Mouse (Mus musculus) thymus, postnatal 4 days (tissue): ENCODE data around the gene Sema3f.
A peak's percentile ranks its signal among the peaks of the same experiment; 100 is the strongest.

ENCODE experiments used
- DNase-seq: peaks from one replicate; pipeline ENCODE4 v3.0.0; 2021

Gene Sema3f

DNA sequence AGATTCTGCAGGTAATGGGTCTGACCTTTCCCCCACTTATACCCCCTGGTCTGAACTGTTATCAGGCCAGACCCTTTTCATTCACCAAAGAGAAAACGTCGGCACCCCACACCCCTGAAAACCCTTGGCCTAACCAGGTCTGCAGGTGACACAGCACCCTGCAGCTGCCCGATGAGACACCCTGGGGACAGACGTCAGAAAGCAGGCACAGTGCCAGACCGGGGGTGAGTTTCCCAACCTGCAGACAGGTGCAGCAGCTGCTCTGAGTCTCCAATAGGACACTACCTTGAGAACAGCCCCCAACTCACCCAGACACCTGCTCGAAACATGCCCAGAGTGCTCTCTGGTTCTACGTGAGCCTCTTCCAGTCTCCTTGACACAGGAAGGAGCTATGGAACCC is 21.3 kb downstream of the Sema3f start:
- DNase-seq, result no peak

DNA sequence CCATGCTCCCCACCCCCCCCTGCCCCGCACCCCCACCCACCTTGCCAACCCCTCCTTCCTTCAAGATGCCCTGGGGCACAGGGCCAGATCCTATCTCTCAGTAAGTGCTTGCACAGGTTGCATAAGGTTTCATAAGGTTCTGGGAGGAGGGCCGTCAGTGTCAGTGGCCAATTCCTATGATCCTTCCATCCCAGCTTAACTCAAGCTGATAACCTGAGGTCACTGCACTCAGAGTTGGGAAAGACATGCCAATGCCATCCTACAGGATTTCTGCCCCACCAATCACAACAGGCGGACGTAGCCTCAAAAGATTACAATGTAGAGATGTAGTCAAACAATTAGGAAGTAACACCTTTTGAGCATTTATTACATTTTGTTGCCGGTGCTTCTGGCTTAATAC is 21.9 kb downstream of the Sema3f start:
- no peak for DNase-seq

DNA sequence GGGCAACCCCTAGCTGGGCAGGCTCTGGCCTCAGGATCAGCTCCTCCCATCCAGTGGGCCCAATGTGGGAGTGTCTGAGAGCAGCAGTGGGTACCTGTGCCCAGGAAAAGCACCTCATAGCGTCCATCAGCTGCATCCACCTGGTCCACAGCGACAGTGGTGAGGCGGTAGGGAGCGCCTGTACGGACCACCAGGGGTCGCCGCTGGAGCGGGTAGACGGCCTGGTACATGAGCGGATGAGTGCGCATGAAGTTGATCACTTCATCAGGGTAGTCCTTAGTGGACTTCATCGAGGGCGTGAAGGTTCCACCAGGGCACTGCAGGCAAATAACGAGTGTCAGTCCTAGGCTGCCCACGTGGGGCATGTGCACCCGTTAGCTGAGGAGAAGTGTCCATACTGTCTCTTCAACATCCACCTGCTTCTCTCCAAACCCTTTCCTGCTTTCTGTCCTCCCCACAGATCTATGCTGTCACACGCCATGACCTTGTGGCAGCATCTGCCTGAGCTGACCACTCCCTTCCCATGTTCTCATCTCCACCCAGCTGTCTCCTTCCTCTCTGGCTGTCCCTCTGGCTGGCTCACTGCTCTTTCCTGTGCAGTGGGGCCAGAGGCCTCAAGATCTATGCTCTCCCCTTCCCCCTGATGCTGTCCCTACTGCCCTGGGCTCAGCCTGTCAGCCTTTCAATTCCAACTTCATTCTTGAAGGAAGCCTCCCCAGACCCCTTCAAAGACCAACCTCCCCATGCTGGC is 24.9 kb downstream of the Sema3f start:
- DNase-seq, result peak; percentile 91

DNA sequence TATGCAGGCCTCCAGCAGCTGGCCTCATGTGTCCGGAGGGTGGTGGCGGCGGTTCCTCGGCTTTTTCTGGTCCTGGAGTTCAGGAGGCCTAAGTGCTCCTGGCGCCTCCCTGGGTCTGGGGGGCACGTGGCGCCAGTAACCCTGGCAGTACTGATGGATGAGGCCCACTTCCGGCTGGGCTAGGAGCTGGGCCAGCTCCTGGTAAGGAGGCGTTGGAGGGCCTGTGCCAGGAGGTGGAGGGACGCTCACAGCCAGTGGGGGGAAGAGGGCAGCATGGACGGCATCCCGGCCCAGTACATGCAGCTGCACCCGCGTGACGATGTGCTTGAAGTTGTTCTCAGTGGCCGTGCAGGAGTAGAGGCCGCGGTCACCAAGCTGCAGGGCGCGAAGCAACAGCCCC is 27.9 kb downstream of the Sema3f start:
- no peak for DNase-seq

DNA sequence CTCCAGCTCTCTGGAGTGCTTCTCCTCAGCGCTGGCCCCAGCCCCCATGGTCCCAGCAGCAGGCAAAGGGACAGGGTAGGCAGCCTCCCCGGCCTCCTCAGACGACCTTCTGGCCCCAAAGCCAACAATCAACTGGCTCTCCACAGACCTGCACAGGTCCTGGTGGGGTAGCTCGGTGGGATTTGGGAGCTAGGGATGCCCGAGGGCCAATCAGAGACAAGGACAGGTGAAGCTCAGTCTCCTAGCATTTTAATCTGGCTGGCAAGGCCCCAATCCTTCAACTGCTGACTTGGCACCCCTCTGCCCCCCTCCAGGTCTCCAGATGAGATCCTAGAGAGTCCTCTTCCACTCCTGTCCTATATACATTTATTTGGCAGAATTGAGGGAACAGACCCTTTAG is 30.8 kb downstream of the Sema3f start, which contains the start of gene Gnat1:
Gnat1 (minus strand) TSS at position 212 of the 400 bp plus-strand sequence.
- no peak for DNase-seq

DNA sequence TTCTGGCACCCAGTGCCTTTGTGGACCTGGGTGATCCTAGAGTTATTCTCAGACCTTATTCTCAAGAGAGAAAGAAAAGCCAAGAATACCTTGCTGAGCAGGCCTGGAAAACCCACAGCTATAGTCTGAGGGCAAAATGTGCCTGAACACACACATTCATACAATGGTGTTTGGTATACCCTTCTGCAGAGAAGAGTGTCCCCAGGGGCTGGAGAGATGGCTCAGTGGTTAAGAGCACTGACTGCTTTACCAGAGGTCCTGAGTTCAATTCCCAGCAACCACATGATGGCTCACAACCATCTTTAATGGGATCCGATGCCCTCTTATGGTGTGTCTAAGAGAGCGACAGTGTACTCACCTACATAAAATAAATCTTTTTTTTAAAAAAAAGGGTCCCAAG is 31.4 kb downstream of the Sema3f start:
- DNase-seq, result no peak

DNA sequence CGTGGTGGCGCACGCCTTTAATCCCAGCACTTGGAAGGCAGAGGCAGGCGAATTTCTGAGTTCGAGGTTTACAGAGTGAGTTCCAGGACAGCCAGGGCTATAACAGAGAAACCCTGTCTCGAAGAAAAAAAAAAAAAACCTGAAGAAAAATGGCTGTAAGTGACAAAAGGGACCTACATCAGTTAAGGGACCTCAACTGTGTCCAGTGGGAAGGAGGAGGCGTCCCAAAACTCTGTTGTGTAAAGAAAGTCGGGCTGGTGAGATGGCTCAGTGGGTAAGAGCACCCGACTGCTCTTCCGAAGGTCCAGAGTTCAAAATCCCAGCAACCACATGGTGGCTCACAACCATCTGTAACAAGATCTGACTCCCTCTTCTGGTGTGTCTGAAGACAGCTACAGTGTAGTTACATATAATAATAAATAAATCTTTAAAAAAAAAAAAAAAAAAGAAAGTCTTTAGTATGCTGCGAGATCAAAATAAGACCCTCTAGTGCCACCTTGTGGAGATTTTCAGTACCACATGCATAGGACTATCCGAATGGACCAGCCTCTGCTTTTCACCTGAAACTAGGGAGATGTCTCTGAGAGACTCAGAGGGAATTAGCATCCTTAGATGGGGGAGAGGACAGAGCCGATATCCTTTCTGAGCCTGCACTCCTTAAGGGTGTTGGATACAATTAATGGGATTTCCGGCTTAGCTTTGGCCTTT is 32.3 kb downstream of the Sema3f start:
- peak; percentile 84 for DNase-seq

DNA sequence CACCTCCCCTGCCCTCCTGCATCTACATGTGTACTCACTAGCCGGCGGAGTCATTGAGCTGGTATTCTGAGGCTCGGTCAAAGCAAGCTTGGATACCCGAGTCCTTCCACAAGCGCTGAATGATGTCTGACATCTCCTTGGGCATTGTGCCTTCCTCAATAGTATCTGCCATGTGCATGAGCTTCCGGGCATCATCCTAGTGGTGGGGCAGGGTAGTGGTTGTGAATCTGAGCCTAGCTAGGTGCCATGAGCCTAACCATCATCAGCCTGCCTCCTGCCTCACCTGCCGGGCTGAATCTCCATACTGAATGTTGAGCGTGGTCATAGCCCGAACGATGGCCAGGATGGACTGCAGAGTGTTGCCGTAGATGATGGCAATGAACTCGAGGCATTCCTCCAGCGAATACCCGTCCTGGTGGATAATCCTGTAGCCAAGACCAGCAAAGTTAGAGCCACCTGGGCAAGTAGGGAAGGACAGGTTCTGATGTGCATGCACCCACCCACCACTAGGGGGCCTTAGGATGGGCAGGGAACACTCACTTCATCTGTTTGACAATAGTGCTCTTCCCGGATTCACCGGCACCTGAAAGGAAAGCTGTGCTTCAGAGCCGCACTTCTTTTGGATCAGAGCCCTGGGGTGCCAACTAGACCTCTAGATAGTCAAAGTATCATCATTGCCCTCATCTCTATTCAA is 33.0 kb downstream of the Sema3f start:
- peak; percentile 74 for DNase-seq

DNA sequence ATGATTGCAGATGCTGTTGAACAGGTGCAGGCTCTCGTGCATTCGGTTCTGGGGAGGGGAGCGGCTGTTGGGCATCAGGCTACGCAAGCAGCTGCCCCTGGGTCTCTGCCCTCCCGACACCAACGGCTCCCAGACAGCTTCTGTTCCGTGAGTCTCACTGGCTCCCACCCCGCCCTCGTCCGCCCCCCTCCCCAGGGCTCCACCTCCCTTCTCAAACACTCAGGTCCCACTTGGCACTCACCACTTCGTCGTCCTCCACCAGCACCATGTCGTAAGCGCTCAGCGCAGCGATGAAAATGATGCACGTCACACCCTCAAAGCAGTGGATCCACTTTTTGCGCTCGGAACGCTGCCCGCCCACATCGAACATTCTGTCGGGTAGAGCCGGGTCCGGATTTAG is 34.0 kb downstream of the Sema3f start:
- DNase-seq, result no peak

DNA sequence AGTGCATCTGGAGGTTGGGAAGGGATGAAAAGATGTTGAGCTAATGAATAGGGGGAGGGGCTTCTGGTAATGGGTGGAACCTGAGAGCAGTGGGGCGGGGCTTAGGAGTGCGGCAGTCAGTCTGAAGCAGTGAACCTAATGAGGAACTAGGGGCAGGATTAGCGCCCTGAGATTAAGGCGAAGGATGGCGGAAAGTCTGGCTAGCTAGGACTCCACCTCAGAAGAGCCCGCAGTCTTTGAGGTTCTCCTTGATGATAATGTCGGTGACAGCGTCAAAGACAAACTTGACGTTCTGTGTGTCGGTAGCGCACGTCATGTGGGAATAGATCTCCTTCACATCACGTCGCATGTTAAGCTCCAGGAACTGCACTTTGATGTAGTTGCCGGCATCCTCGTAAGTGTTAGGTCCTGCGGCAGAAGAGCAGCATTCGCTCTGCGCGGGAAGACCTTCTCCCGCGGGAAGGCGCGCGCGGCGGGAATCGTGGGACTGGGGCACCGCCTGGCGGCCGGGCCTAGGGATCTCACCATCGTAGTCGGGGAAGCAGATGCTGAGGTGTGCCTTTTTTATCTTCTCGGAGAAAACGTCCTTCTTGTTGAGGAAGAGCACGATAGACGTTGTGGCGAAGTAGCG is 34.5 kb downstream of the Sema3f start:
- DNase-seq, result peak; percentile 80

DNA sequence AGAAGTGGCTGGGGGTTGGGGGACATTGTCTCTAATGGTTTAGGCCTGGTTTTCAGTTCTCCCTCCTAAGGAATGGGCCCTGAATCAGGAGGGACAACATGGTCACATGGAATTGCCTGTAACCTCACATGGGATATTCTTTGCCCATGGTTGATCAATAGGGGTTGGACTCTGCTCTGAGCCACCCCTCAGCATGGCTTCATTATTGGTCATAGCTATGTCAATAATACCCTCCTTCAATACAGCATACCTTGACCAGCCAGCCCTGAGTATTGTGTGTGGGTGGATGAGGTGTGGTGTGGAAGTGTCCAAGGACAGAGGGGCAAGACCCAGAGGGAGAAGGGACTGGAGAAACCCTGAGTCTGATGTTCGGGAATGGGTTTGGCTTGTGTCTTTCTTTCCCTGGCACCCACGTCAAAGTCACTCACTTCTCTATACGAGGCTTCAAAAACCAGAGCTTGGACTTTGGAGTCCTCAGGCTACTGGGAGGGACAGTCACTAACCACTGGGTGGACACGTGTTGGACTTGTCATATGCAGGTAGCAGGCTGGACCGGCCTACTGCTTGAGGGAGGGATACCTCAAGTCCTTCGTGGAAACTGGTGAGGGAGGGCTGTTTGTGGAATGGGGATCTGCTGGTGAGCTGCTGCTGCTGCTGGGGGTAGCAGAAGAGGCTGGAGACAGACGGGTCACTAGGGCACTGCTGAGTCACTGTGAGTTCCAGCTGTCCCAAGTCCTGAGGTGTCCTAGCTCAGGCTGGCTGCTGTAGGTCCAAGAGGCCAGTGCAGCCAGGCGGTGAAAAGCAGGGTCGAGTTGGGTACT is 35.5 kb downstream of the Sema3f start:
- no peak for DNase-seq

DNA sequence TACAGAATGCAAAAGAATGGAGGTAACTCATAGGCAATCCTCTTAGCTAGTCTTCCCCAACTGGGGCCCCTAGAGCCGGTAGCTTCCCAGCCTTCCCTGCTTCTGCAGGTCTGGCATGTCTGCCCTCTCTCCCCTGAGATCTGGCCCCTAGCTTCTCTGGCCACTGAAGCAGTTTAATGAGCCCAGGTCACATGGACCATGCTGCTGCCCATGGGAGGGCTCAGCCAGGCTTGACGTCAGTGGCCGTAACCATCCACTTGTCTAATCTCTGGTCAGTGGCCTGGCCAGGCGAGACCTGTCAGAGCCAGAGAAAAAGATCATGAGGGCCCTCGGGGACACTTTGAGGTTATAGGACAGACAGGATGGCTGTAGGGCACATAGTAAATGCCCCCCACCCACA is 40.0 kb downstream of the Sema3f start:
- DNase-seq, result no peak

DNA sequence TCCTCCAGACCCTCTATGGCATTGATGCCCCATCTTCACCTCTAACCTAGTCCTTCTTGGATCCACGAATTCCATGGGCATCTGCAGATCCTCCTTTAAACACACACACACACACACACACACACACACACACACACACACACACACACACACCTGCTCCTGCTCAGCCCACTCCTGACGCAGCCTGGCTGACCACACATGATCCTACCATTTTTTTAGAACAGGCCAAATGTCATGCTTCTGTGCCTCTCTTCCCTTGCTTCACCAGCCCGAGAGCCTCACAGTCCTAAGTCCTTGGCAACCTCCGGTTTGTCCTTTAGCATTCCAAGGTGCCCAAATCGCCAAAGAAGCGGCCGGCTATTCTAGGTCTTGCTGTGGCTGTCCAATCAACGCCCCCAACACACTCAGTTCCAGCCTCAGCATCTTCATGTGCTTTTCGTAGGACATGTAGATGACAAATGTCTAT is 40.8 kb downstream of the Sema3f start, which contains the start of gene Slc38a3:
Slc38a3 (minus strand) TSS at position 51 of the 466 bp plus-strand sequence.
- DNase-seq, result no peak

DNA sequence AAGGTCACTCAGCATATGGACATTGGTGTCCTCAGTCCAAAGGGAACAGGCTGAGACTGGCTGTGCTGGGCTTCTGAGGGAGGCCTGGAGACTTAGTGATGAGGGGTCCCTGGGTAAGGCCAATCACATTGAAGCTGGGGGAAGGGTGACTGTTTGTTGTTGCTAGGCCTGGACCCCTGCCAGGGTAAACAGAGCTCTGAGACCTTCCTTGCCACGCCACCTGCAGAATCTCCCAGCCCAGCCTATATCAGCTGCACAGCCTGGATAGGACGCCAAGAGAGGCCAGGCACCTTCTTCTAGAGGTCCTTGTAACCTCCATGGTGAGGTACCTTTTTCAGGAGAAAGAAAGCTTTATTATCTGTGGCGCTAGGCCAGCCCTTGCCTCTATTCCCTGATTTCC is 41.4 kb downstream of the Sema3f start:
- no peak for DNase-seq

DNA sequence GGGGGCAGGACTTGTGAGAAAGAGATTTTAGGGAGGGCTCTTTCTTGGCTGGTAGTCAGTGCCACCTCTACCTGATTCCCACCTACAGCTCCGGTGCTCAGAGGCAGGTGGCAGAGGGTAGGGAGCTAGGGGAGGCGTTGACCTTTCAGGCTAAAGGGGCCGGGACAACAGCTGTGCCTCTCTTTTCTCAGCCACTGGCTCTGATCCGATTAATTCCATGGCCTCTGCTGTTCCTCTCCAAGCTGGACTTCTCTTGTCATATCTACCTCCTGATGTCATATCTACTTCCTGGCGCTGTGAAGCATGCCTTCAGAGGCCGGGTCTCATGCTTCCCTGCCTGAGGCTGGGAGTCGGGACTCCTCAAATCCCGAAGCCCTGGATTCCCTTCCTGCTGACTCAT is 42.3 kb downstream of the Sema3f start:
- DNase-seq, result no peak

DNA sequence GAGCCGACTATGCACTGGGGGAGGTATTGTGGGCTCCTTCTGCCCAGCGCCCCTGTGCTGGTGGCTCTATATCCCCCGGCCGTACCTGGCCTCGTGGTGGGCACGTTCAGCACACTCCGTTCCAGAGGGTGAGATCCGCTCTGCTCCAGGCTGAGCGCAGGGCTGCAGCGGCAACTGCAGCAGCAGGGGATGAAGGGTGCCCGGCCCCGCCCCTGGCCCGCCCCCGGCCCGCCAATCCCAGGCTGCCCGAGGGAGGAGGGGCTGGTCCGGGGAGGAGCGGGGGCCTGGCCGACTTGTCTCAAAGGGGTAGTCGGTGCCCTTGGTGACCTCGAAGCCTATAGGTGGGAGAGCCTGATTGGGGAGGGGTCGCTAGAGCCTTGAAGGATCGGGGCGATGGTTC is 43.1 kb downstream of the Sema3f start:
- peak; percentile 51 for DNase-seq

DNA sequence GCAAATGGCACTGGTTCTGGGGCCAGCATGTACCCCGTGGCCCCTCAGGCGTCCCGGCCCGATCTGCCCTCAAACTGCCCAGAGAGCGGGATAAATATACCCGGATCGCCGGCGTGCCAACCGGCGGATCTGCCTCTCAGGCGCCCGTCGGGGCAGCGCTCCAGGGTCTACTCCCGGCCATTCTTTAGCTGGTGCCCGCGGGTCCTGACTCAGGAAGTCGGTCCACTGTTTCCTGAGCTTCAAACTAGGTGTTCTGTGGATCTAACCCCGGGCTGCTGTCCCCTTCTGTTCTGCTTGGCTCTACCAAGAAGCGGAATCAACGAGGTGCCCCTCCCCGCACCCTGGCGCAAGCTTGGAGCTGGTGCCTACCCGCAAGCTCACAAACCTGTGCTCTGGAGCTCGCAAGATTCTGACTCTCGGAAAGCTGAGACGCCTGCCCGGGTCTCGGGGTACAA is 43.5 kb downstream of the Sema3f start:
- DNase-seq, result no peak

DNA sequence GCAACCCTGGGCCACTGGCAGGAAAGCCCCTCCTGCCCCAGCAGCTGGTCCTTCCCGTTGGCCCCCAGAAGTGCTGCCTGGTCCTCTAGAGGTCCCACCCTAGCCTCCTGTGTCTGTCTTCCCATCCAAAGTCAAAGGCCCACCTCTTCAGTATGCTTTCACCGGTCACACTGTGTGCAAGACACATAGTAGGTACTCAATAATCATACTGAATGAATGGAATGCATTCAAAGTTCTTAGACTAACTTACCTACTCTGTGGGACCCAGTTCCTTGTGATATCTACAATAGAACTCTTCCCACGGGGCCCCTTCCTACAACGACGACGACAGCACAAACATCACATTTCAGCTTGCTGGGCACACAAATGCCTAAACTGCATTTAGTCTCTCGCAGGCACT is 45.0 kb downstream of the Sema3f start:
- no peak for DNase-seq

DNA sequence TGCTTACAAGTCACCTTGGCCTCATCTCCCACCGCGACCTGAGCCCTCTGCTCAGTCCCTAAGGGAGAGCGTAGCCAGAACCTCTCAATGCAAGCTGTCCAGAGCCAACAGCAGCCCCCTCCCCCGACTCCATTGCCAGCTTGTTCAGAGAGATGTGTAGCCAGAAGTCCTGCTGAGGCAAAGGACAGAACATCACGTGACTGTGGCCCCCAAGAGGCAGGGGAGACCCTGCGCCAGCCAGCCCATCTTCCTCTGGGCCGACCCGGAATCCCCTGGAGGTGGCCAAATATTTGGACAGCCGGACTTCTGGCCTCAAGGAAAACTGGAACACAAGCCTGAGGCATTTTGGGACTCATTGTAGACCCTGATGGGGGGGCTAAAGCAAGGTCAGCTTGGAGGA is 46.8 kb downstream of the Sema3f start:
- DNase-seq, result no peak

DNA sequence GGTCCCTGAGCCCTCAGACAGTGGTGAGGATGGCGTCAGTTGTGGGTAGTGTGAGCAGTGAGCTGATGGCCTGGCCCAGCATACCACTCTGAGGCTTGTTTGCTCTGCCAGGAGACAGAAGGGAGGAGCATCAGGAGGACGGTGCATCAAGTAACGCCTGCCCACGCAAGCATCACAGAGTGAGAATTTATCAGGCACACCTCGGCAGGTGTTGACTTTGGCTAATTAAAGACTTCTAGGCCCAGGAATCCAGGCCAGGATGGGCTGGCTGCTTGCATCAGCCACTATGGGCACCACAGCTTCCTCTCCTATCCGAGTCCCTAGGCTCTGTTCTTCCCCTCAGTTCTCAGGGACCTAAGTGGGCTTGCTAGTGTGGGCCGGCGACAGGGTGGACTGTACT is 47.9 kb downstream of the Sema3f start:
- no peak for DNase-seq

DNA sequence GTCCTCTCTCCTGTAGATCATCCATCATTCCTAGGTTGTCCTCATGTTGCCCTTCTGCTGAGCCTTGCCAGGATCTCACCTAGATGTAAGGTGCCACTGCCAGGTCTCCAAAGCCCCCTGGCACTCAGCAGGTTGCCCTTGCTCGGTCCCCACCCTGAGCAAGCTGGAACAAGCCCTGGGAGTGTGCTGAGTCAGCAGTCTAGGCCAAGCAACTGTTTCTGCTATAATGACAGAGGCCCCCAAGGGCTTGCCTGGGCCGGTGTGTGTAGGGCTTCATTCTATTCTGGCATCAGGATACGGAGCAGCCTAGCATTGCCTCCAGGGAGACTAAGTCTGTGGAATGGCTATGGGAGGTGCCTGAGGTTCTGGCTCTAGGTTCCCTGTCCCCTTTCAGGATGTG is 49.5 kb downstream of the Sema3f start:
- no peak for DNase-seq

DNA sequence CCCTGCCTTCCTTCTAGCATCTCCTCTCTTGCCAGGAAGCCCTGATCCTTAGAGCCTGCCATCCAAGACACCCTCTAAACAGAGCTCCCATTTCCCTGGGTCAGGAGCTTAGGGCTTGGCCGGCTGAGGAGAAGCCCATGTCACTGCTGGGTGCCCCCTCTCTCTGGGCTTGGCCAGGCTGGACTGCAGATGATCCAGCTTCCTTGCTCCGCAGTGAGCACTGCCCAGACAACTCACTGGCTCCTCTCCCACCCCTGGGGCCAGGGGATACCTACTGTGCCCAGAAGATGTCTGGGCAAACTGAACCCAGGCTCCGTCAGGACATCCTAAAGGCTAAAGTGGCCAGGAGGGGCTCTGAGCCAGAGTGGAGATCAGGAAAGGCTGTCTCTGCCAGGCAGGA is 50.3 kb downstream of the Sema3f start:
- no peak for DNase-seq
